Mouse (Mus musculus): ENCODE measurements around the gene Med13. TPM values are rescaled to one million over a fixed set of nuclear protein-coding genes. Genes with fewer than 3 reads are reported as not detected.

The Med13 gene
- polyA plus RNA-seq, 1 experiment from 2014 or later = 12.8 TPM

DNA sequence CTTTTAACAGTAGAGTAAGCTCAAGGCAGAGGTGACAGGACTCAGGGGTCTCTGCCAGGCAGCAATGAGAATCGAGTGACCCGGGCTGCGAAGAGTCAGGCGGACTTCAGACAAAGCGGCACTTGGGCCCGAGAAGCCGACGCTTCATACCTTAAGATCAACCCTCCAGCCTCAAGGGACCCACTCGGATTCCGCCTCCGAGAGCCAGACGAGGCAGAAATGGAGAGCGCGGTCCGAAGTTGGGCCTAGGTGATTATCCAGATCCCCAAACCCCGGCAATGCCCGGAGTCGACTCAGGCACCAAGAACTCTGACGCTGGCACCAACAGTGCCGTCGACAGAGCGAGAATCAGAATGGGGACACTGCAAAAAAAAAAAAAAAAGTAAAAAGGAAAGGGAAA, 100.3 kb downstream of the Med13 start:
- H3K27ac ChIP-seq (replicated peaks) = peak overlapping the region; percentile 84
- H3K9me3 ChIP-seq = no peaks in the 10 kb centered on the region
- peak overlapping the region; percentile 72 for H3K4me2 ChIP-seq (replicated peaks)
- peak overlapping the region; percentile 88 for H3K4me3 ChIP-seq
- H3K27me3 ChIP-seq = no peaks in the 10 kb centered on the region
- ATAC-seq (replicated peaks) = peak; percentile 69
- WGBS = under 1% methylated on average over 22 of the region's 22 CpGs
- H3K4me1 ChIP-seq = peaks cover 16% of the 10 kb centered on the region
- H3K36me3 ChIP-seq = peaks cover 6% of the 10 kb centered on the region; the same call in 1 of the 2 replicates
- H3K9ac ChIP-seq (replicated peaks) = peak overlapping the region; percentile 89

DNA sequence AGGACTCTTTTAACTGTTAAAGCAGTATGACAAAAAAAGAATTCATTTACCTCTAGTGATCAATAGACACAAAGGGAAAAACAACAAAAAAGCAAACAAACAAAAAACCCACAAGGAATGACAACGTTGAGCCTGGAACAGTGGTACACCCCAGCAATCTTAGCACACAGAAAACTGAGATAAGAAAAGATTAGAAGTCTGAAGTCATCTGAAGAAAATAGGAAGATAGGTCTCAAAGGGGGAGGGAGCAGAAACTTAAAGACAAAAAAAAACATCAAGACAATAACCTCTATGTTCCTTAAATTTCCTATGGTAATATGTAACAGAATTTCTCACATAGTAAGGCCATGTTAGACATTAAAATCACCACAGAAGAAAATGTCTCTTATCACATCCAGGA, 104.1 kb downstream of the Med13 start:
- WGBS = 85% methylated on average over 1 of the region's 1 CpGs
- ATAC-seq (replicated peaks) = no peak
- H3K9ac ChIP-seq (replicated peaks) = no peak overlapping the region

DNA sequence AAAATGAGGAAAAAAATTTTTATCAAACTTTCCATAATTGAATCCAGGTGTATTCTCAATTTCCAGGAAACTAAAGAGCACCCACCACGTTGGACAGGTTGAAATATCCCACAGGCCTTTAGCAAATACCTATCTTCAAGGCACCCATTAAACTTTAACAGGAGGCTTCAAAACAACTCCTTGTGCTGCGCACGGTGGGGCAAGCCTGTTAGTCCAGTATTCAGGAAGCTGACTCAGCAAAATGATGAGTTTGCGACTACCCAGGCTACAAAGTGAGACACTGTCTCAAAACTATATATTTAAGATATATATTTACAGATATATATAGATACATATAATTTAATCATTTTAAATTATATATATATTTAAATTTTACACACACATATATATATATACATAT, 125.0 kb downstream of the Med13 start:
- Histone ChIP-seq H3K27ac (replicated peaks) (no peak overlapping the region), H3K9ac (replicated peaks) (no peak overlapping the region), H3K27me3 (no peaks in the 10 kb centered on the region), H3K4me2 (replicated peaks) (no peak overlapping the region), H3K36me3 (peaks cover 61% of the 10 kb centered on the region), H3K4me1 (no peaks in the 10 kb centered on the region), H3K4me3 (no peak overlapping the region), H3K9me3 (no peaks in the 10 kb centered on the region)
- no peak for ATAC-seq (replicated peaks)
- 92% methylated on average over 4 of the region's 4 CpGs for WGBS

More for the DNA sequence above, 104.1 kb downstream of the Med13 start:
- Histone ChIP-seq H3K27ac (replicated peaks) (no peak overlapping the region), H3K4me1 (peaks cover 16% of the 10 kb centered on the region), H3K4me2 (replicated peaks) (no peak overlapping the region), H3K4me3 (no peak overlapping the region), H3K27me3 (no peaks in the 10 kb centered on the region), H3K9me3 (no peaks in the 10 kb centered on the region), H3K36me3 (peaks cover 26% of the 10 kb centered on the region)

GRCm38 (mm10) chr11:86231781-86232350, 125.5 kb downstream of the Med13 start:
- Histone ChIP-seq H3K4me3 (no peak overlapping the region), H3K9ac (replicated peaks) (no peak overlapping the region), H3K4me1 (no peaks in the 10 kb centered on the region), H3K9me3 (no peaks in the 10 kb centered on the region), H3K4me2 (replicated peaks) (no peak overlapping the region), H3K27ac (replicated peaks) (no peak overlapping the region), H3K36me3 (peaks cover 64% of the 10 kb centered on the region), H3K27me3 (no peaks in the 10 kb centered on the region)
- ATAC-seq (replicated peaks) = no peak
- 97% methylated on average over 13 of the region's 13 CpGs for WGBS

GRCm38 (mm10) chr11:86226646-86227180, 130.7 kb downstream of the Med13 start:
- no peak overlapping the region for H3K27ac ChIP-seq (replicated peaks)
- H3K4me3 ChIP-seq = no peak overlapping the region
- no peak for ATAC-seq (replicated peaks)
- peaks cover 72% of the 10 kb centered on the region for H3K36me3 ChIP-seq
- no peaks in the 10 kb centered on the region for H3K4me1 ChIP-seq
- 84% methylated on average over 8 of the region's 8 CpGs for WGBS
- no peaks in the 10 kb centered on the region for H3K27me3 ChIP-seq
- no peaks in the 10 kb centered on the region for H3K9me3 ChIP-seq
- H3K4me2 ChIP-seq (replicated peaks) = no peak overlapping the region
- no peak overlapping the region for H3K9ac ChIP-seq (replicated peaks)

GRCm38 (mm10) chr11:86225761-86226160, 131.6 kb downstream of the Med13 start:
- Histone ChIP-seq H3K4me1 (no peaks in the 10 kb centered on the region), H3K36me3 (peaks cover 68% of the 10 kb centered on the region), H3K4me3 (no peak overlapping the region), H3K4me2 (replicated peaks) (no peak overlapping the region), H3K27me3 (no peaks in the 10 kb centered on the region), H3K9ac (replicated peaks) (no peak overlapping the region), H3K9me3 (no peaks in the 10 kb centered on the region), H3K27ac (replicated peaks) (no peak overlapping the region)
- ATAC-seq (replicated peaks) = no peak
- 82% methylated on average over 4 of the region's 4 CpGs for WGBS

Other genes with a start within 250 kb of the Med13 start
- 3.2 and 4.3 TPM in 2 replicates for gene Brip1, start 156.4 kb downstream of the Med13 start, polyA plus RNA-seq (2015; fragmentation: Nextera tagmentation; extraction: Ambion mirVana)
- gene Ints2, start 100.0 kb downstream of the Med13 start, polyA plus RNA-seq (2015; fragmentation: Nextera tagmentation; extraction: Ambion mirVana) = 31.9 and 33.8 TPM in 2 replicates
- 19.2 TPM in 2 replicates for gene Rnft1, start 127.1 kb upstream of the Med13 start, polyA plus RNA-seq (2015; fragmentation: Nextera tagmentation; extraction: Ambion mirVana)
- gene Rps6kb1, start 187.2 kb upstream of the Med13 start, polyA plus RNA-seq (2015; fragmentation: Nextera tagmentation; extraction: Ambion mirVana) = 63.1 and 63.8 TPM in 2 replicates
- gene Tubd1, start 187.4 kb upstream of the Med13 start, polyA plus RNA-seq (2015; fragmentation: Nextera tagmentation; extraction: Ambion mirVana) = 8.8 and 8.9 TPM in 2 replicates